Mouse (Mus musculus): ENCODE data around the gene Yy1. TPM values are rescaled to one million over a fixed set of nuclear protein-coding genes. Genes with fewer than 3 reads are reported as not detected.
"Not testable (repeated sequence)": the region's sequence is repeated elsewhere in the genome, so short reads cannot be mapped to it uniquely, and the experiment has no call there.

Gene Yy1
- polyA plus RNA-seq, 1 experiment from 2014 or later = 26.3 TPM

- Histone ChIP-seq H3K9me3 (ENCODE audit: low read depth, low read length) (no peaks in the 10 kb centered on the region), H3K4me3 (ENCODE audit: low read depth, low read length) (no peak overlapping the region), H3K4me2 (no peak overlapping the region), H3K4me1 (ENCODE audit: insufficient read depth) (peaks cover 6% of the 10 kb centered on the region), H3K9ac (no peak overlapping the region), H3K27ac (ENCODE audit: low read depth) (no peak overlapping the region), H3K27me3 (ENCODE audit: insufficient read depth, low read length) (no peaks in the 10 kb centered on the region), H3K36me3 (ENCODE audit: insufficient read depth) (peaks cover 54% of the 10 kb centered on the region)
- WGBS = 86% methylated on average over 7 of the region's 7 CpGs
- DNase-seq (no peak), ATAC-seq (ENCODE audit: insufficient read depth) (no peak)
- TF ChIP-seq CTCF (IDR thresholded peaks at IDR 0.05; ENCODE audit: low read depth) = no peak
Measured at GRCm38 (mm10) chr12:108842663-108843062, 49.9 kb downstream of the Yy1 start.

- H3K27me3 ChIP-seq (ENCODE audit: insufficient read depth, low read length); H3K27ac ChIP-seq (ENCODE audit: low read depth); H3K9ac ChIP-seq; ATAC-seq (ENCODE audit: insufficient read depth); H3K4me1 ChIP-seq (ENCODE audit: insufficient read depth); DNase-seq; H3K4me3 ChIP-seq (ENCODE audit: low read depth, low read length); H3K4me2 ChIP-seq; H3K9me3 ChIP-seq (ENCODE audit: low read depth, low read length): not testable (repeated sequence)
- peak; percentile 60 for TF ChIP-seq CTCF (IDR thresholded peaks at IDR 0.05; ENCODE audit: low read depth)
- peaks cover 20% of the 10 kb centered on the region for H3K36me3 ChIP-seq (ENCODE audit: insufficient read depth)
- 86% methylated on average over 3 of the region's 3 CpGs for WGBS
Measured at GRCm38 (mm10) chr12:108848033-108848432, 55.3 kb downstream of the Yy1 start.

GRCm38 (mm10) chr12:108849488-108850022, 56.8 kb downstream of the Yy1 start:
- ATAC-seq (ENCODE audit: insufficient read depth) (no peak), DNase-seq (peak; percentile 32)
- Histone ChIP-seq H3K4me1 (ENCODE audit: insufficient read depth) (no peaks in the 10 kb centered on the region), H3K9ac (no peak overlapping the region), H3K9me3 (ENCODE audit: low read depth, low read length) (no peaks in the 10 kb centered on the region), H3K27ac (ENCODE audit: low read depth) (no peak overlapping the region), H3K4me3 (ENCODE audit: low read depth, low read length) (no peak overlapping the region), H3K36me3 (ENCODE audit: insufficient read depth) (peaks cover 8% of the 10 kb centered on the region), H3K27me3 (ENCODE audit: insufficient read depth, low read length) (no peaks in the 10 kb centered on the region), H3K4me2 (no peak overlapping the region)
- TF ChIP-seq CTCF (IDR thresholded peaks at IDR 0.05; ENCODE audit: low read depth) = no peak
- 55% methylated on average over 4 of the region's 4 CpGs for WGBS

GRCm38 (mm10) chr12:108850129-108850528, 57.4 kb downstream of the Yy1 start:
- no peaks in the 10 kb centered on the region for H3K9me3 ChIP-seq (ENCODE audit: low read depth, low read length)
- WGBS = 38% methylated on average over 8 of the region's 8 CpGs
- ATAC-seq (ENCODE audit: insufficient read depth) (peak; percentile 21; the same call in 1 of the 2 replicates), DNase-seq (peak; percentile 21)
- H3K4me3 ChIP-seq (ENCODE audit: low read depth, low read length) = no peak overlapping the region
- H3K4me1 ChIP-seq (ENCODE audit: insufficient read depth) = no peaks in the 10 kb centered on the region
- no peak overlapping the region for H3K9ac ChIP-seq
- peaks cover 2% of the 10 kb centered on the region for H3K36me3 ChIP-seq (ENCODE audit: insufficient read depth)
- no peak overlapping the region for H3K27ac ChIP-seq (ENCODE audit: low read depth)
- no peak for TF ChIP-seq CTCF (IDR thresholded peaks at IDR 0.05; ENCODE audit: low read depth)
- H3K27me3 ChIP-seq (ENCODE audit: insufficient read depth, low read length) = no peaks in the 10 kb centered on the region
- H3K4me2 ChIP-seq = no peak overlapping the region

GRCm38 (mm10) chr12:108850886-108851285, 58.1 kb downstream of the Yy1 start:
- Histone ChIP-seq H3K36me3 (ENCODE audit: insufficient read depth) (no peaks in the 10 kb centered on the region), H3K4me3 (ENCODE audit: low read depth, low read length) (no peak overlapping the region), H3K9me3 (ENCODE audit: low read depth, low read length) (no peaks in the 10 kb centered on the region), H3K9ac (no peak overlapping the region), H3K27me3 (ENCODE audit: insufficient read depth, low read length) (no peaks in the 10 kb centered on the region), H3K27ac (ENCODE audit: low read depth) (no peak overlapping the region), H3K4me1 (ENCODE audit: insufficient read depth) (no peaks in the 10 kb centered on the region), H3K4me2 (no peak overlapping the region)
- ATAC-seq (ENCODE audit: insufficient read depth) = no peak
- WGBS = 75% methylated on average over 8 of the region's 8 CpGs
- DNase-seq = no peak
- TF ChIP-seq CTCF (IDR thresholded peaks at IDR 0.05; ENCODE audit: low read depth) = no peak

- H3K4me1 ChIP-seq (ENCODE audit: insufficient read depth) = no peaks in the 10 kb centered on the region
- H3K4me3 ChIP-seq (ENCODE audit: low read depth, low read length) = no peak overlapping the region
- H3K27ac ChIP-seq (ENCODE audit: low read depth) = no peak overlapping the region
- no peaks in the 10 kb centered on the region for H3K9me3 ChIP-seq (ENCODE audit: low read depth, low read length)
- no peak for ATAC-seq (ENCODE audit: insufficient read depth)
- WGBS = 85% methylated on average over 8 of the region's 8 CpGs
- no peaks in the 10 kb centered on the region for H3K27me3 ChIP-seq (ENCODE audit: insufficient read depth, low read length)
- H3K36me3 ChIP-seq (ENCODE audit: insufficient read depth) = no peaks in the 10 kb centered on the region
- no peak overlapping the region for H3K9ac ChIP-seq
- no peak overlapping the region for H3K4me2 ChIP-seq
- DNase-seq = no peak
- TF ChIP-seq CTCF (IDR thresholded peaks at IDR 0.05; ENCODE audit: low read depth) = no peak
Measured at GRCm38 (mm10) chr12:108852822-108853221, 60.0 kb downstream of the Yy1 start.

GRCm38 (mm10) chr12:108855081-108855480, 62.3 kb downstream of the Yy1 start:
- no peaks in the 10 kb centered on the region for H3K27me3 ChIP-seq (ENCODE audit: insufficient read depth, low read length)

More at GRCm38 (mm10) chr12:108855081-108855480, 62.3 kb downstream of the Yy1 start:
- H3K9ac ChIP-seq = no peak overlapping the region
- H3K9me3 ChIP-seq (ENCODE audit: low read depth, low read length) = no peaks in the 10 kb centered on the region
- H3K4me1 ChIP-seq (ENCODE audit: insufficient read depth) = no peaks in the 10 kb centered on the region
- H3K4me3 ChIP-seq (ENCODE audit: low read depth, low read length) = no peak overlapping the region
- H3K36me3 ChIP-seq (ENCODE audit: insufficient read depth) = 0 out of 2 replicates have a peak, but pooled peaks cover 4% of the 10 kb centered on the region
- no peak overlapping the region for H3K4me2 ChIP-seq
- WGBS = 90% methylated on average over 10 of the region's 10 CpGs
- TF ChIP-seq CTCF (IDR thresholded peaks at IDR 0.05; ENCODE audit: low read depth) = no peak
- ATAC-seq (ENCODE audit: insufficient read depth) = no peak
- H3K27ac ChIP-seq (ENCODE audit: low read depth) = no peak overlapping the region
- DNase-seq = no peak

Data from lung, embryonic 14.5 days (tissue).